Mouse (Mus musculus) cortical plate, adult 2 months (tissue): ENCODE measurements at regions not wholly inside any gene's neighbourhood (a gene's known extent, or its start where the extent isn't known, plus 50 kb on each side); places are given as distances from the start of the nearest gene placed in this dataset.

ENCODE experiments used
- CTCF ChIP-seq: fragments of 200-500 bp; IDR thresholded peaks from 2 replicates; pipeline ENCODE4 v1.5.1; 2011; ENCODE audit warnings: mild to moderate bottlenecking, control low read depth, low read length; ENCODE audit not compliant: insufficient read depth; ENCODE audit errors: extremely low read depth
- POLR2A ChIP-seq: fragments of 200-500 bp; IDR thresholded peaks from 2 replicates; pipeline ENCODE4 v1.6.1; 2011; ENCODE audit warnings: mild to moderate bottlenecking, low read length, control low read depth; ENCODE audit not compliant: insufficient read depth; ENCODE audit errors: extremely low read depth

DNA sequence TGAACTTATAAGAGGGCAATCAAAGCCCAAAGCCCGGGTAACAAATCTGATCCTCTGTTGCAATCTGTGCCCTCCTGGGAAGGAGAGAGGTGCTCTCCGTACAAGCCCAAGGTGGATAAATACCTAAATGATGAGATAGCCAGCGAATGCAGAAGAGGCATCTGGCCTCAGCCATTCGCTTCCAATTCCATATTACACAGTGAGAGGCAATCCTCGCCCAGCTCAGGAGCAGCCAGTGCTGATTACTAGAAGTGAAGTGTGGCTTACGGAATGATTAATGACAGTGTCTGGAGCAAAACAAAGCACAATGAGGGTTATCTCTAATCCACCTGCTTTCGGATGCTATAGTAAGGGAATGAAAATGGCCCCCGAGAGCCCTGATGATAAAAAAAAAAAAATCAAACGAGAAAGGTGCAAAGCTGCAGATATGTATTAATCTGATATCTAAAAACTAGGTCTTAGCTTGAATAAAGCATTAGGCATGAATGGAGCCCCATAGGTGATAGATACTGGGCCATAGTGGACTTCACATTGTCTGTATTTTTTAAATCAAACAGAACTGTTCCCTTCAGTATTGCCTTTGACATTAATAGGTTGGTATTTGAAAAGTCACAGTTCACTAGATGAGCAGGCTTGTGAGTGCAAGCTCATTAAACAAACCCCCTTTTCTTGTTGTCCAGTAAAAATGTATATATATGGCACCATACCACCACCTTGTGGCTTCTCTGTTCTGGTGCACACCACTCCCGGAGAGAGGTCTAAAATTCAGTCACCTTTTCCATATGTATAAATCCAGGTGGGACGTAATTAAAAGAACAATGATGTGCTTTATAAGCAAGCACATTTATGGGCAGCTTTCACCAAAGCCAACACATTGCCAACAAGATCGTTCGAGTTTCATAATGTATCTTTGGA is 57.4 kb upstream of the Tmco5 start:
- TF ChIP-seq POLR2A, result no peak
- TF ChIP-seq CTCF, result peak; percentile 37
